Mouse (Mus musculus): ENCODE measurements around the gene Madd.

Madd gene

DNA sequence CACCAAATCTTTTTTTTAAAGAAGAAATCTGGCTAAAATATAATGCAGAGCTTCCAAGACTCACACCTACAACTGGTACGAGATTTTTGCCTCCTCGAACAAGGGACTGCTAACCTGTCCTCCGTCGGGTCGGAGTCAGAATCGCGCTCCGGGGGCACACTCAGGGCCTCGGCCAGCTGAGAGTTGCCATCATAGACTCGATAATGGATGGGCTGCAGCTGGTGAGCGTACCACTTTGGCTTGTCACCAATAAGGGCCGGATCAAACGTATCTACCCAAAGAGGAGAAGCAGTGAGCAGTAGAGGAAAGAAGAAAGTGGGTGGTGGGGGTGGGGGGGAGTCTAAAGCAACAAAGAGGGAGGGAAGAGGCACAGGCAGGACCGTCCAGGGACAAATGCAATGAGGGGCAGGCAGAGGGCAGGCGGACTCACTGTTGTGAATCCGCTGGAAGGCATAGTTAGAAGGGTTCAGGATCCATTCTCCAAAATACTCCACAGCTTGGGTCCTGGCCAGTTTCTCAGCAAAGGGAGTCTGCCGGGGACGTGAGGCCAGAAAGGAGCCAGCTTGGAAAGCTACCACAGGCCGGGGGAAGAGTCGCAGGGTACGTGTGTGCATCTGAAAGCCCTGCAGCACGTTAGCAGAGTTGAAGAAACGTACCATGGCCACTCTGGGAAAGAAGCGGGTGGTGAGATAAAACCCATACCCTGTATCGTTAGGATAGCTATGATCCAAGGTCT, 13.9 kb downstream of the Madd start:
- no peak for DNase-seq

DNA sequence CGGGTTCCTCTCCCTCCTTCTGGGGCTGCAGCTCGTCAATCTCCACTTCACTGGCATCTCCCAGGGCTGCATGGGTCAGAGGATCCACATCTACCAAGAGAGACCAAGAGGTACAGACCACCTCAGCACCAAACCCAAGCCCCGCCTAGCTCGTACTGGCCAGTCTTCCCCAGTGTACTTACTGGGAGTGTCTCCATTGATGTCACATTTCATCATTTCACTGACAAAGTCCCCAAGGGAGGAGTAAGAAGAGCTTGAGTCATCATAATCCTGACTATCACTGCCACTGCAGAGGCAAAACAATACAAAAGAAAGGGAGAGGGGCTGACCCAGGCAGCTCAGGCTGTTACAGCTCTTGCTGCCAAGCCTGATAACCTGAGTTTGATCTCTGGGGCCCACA, 16.0 kb downstream of the Madd start:
- no peak for DNase-seq

DNA sequence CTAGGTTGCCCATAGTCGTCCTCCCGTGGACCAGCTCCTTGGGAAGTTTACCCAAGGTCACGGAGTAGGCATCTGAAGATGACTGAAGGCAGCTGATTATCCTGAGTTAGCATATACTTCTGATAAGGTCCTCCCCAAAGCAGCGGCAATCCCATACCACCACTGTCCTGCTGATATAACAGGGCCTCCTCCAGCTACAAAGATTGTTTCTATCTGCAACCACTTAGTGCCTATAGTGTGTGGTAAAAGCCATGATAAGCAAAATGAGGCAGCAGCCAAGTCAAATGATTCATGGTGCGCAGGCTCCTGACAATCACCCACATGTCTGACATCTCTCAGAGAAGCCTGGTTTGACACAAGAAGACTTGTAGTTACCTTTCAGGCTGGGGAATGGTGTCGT, 18.6 kb downstream of the Madd start:
- DNase-seq = no peak

DNA sequence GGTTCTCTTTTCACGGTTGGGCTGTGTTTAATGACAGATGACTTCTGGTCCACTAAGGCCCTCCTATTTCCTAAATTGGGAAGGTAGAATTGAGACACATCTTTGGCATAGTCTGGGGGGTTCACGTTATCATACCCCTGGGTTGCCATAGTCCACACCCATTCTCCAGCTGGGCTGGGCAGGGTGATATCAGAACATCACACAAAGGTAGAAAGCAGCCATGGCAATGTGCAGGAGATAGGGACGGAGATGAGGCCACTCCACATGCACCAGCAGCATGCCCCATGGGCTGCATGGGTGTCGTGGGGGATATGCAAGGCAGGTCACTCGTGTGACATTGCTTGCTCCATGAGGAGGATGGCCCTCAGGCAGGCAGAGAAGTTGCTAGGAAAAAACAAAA, 20.1 kb downstream of the Madd start:
- DNase-seq = no peak

DNA sequence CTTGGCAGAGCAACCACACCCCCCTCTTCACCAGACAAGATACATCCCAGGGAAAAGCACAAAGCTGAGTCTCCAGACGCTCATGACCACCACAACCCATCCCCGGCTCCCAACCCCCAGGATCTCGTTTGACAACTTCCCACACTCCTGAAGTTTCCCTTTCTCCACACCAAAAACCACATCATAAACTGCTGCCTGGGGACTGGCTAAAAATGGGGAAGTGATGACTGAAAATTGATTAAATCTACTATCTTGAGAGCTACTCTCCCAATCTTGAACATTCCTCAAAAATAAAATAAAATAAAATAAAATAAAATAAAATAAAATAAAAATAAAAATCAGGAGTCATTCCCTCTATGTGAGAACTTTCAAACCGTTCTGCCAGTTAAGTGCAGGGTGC, 20.7 kb downstream of the Madd start:
- no peak for DNase-seq

DNA sequence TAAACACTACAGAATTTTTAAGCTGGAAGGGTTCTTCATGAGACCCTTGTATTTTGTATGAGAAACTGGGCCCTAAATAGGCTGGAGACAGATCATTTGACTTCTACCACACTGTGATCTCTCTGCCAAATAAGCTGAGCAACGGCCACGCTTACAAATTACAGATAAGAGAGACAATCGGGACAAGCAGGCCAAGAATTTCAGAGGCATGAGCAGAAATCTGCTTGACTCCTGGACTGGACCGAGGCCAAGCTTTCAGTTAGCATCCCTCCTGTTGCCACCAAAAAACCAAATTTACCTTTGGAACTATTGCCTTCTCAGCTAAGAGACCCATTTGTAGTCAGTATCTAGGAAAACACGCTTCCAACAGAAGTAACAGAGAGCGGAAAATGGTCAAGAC, 23.0 kb downstream of the Madd start:
- no peak for DNase-seq

DNA sequence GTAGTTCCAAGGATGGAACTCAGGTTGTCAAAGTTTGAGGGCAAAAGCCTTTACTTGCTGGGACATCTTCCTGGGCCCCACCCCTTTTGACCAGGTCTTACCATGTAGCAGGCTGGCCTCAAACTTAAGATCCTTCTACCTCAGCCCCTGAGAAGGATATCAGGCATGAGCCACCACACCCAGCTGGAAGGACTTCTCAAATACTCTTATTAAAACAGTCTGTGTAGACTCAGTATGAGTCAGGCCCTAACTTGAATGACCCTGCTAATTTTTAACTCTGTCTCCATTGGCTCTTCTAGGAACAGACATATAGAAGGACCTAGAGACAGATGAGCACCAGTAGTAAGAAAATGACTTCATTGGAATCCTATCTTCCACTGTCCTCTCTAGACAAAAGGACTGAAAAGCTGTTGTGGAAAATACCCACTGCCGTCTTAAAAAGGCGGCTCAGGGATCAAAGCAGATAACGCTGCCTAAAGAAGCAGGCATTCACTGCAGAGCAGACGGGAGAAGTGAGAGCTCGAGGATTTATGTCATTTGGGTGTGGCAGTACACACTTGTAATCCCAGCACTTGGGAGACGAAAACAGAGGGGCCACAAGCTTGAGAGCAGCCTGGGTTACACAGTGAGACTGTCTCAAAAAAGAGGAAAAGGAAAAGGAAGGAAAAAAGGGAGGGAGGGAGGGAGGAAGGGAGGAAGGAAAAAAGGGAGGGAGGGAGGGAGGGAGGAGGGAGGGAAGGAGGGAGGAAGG, 26.5 kb downstream of the Madd start:
- no peak for DNase-seq

DNA sequence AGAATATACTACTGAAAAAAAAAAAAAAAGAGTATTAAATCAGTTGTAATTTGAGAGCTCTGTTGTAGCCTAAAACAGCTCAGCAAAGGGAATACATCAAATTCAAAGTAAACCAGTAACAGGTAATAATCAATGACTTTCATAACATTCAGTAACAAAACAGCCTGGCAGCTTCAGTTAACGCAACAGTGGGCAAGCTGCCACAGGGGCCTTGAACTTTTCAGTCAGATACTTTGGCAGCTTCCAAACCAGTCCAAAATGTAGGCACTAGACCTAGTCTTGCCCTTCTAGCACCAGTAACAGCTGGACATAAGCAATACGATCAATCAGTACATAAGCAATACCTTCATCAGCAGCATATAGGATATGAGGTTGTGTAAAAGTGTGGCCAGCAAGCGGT, 29.5 kb downstream of the Madd start:
- no peak for DNase-seq

DNA sequence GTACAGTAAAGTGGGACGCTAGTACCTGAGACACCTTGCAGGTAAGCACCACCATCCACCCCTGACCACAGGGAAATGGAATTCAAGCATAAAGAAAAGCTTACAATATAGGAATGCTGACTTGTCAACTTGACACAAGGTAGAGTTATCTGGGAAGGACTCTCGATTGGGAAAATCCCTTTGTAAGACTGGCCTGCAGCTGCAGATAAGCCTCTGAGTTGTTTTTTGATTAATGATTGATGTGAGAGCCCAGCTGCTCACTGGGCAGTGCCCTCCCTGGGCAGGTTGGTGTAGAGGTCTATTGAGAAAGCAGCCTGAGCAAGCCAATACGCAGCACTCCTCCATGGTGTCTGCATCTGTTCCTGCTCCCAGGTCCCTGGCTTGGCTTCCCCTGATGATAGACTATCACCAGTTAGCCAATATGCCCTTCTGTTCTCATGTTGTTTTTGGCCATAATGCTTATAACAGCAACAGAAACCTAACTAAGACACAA, 30.7 kb downstream of the Madd start:
- DNase-seq = no peak

DNA sequence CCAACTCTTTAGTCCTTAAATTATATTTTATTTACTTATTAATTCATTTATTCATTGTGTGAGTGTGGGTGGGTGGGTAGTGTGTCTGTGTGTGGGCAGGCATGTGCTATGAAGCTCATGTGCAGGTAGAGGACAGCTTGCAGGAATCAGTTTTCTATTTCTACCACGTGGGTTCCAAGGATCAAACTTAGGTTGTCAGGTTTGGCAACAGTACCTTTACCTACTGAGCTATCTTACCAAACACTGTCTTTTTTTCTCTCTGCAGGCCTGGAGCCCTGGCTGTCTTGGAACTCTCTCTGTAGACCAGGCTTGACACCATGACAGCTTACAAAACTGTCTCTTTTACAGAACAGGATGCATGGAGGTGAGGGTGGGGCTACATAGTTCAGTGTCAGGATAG, 32.3 kb downstream of the Madd start:
- no peak for DNase-seq

DNA sequence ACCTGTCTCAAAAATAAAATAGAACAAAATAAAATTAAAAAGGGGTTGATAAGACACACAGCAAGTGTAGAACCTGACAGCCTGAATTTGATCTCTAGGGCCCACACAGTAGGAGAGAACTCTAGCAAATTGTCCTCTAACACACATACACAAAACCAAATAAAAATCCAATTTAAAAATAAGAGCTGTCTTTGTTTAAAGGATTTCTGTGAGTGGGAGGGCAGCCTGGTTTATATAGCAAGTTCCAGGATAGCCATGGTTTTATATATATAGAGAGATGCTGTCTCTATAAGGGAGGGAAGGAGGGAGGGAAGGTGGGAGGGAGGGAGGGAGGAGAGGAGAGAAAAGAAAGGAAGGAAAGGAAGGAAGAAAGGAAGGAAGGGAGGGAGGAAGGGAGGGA, 35.5 kb downstream of the Madd start:
- DNase-seq = no peak

DNA sequence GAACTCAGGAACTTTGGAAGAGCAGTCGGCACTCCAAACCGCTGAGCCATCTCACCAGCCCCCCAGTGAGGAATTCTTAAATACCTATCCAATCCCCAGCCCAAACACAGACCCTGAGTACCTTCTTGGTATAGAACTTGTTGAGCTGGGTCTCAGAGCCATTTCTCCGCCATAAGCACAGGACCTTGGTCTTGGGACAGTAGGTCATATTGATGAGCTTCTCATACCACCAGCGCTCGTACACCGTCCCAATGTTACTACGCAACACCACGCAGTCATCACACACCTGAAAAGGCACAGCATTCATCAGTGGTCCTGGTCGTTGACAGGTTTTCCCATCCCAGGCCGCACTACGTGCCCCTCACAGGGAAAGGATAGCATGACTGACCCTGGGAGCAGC, 40.2 kb downstream of the Madd start:
- DNase-seq = no peak

DNA sequence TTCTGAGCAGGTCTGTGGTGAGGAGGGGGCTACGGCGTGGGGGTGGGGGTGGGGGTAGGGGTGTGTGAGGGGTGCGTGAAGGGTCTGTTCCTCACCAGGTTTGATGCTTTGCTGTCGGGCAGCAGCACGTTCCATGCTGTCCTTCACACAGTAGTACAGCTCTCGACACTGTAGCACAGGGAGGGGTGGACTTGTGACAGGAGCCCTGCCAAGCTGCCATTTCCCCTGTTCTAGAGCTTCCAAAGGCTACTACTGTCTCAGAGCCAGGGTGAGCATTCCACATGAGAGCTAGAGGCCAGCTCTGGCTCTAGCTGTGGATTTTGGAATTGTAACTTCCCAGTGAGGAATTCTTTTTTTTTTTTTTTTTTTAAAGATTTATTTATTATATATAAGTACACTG, 40.7 kb downstream of the Madd start:
- no peak for DNase-seq

DNA sequence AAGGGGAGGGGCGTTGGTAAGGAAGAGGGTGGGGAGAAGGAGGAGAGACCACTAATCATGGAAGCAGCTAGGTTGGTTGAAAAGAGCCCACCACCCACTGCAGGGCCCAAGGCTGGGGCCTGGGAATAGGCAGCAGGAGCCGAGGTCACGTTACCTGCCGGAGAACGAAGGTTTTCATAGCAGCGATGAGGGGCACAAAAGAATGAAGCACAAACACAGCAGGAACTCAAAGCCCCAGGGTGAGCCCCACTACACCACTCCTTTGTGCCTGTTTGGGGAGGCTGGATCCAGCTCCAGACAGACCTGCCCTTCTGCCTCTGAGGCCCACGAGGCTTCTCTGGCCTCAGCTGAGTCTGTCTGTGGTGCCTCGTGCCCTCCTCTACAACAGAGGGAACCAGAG, 43.9 kb downstream of the Madd start:
- no peak for DNase-seq

DNA sequence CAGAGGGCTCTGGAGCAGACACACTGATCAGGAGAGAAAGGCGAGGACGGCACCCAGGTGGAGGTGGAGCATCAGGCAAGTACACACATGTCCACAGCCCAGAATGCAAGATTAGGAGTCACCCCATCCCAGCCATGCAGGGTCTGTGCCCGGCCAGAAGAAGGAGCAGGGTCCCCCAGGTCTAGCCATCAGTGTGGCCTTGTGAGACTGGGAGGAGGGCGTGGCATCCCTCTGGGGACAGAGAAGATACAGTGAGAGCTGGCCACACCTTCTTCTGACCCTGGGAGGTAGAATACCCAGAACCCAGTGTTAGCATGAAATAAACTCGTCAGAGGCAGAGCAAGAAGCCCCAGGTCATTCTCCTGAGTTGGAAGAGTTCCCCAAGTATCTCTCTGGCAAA, 44.3 kb downstream of the Madd start:
- no peak for DNase-seq

DNA sequence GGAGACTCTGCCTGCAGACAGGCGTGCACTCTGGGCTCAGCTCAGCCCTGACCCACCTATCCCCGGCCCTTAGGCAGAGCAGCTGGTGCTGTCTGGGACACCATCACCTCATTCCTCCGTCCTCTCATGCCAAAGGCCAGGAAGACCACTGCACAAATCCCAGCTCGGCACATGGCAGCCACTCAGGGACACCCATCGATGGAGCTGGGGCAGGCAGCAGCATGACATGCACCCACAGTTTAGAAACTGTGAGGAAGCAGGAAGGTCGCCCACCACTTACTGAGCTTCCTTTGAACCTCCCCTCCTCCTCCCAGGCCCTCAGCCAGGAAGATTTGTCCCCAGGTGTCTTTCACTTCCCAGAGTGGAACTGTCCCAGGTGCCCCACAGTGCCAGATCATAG, 46.2 kb downstream of the Madd start:
- no peak for DNase-seq

DNA sequence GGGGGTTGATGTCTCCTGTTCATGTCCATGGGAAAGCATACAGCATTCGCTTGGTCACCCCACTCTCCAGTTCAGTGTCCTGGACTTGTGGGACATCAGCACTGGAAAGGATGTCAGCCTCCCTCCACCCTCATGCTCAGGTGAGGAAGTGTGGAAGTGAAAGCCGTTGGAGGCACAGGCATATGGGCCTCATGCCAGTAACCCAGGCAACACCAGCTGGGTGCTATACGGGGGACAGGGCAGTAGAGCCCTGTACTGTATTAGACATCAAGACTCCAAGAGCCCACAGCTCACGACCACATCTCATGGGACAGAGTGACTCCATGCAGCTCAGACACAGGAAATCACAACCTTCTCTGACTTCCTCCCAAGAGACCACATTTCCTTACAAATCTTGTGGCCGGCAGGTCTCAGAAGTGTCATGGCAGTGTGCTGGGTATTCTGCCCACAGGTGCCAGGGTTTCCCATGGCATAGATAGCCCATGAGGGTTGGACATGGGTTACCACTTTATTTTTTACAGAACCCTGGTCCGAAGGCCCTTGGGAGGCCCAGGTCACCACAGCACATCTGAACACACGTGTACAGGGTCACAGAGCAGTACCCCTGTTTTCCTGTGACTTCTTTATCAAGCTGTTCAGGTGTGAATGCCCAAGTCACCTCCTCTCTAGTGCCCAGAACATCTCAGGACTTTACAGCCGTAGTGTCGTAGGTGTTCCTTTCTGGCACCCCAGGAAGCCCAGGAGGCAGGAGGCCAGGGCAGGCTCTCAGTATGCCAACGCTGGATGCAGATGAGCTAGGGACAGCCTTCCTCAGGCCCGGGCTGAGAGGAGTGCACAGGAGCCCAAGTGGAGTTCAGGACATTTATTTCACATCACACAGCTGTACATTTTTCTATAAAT, 46.9 kb downstream of the Madd start:
- no peak for DNase-seq

DNA sequence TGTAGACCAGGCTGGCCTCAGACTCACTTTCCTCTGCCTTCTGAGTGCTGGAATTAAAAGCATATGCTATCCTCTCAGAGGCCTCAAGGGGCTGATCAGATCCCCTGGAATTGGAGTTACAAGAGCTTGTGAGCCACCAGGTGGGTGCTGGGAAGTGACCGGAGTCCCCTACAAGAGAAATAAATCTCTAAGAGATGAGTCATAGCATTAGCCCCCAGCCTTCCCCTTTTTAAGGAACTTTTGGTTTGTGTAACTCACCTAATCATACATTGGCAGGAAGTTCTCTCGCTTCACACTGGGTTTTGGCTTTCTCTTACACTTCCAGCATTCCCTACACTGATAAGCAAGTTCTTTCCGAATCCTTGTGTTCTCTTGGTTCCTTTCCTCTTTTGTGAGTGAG, 51.6 kb downstream of the Madd start:
- DNase-seq = no peak

DNA sequence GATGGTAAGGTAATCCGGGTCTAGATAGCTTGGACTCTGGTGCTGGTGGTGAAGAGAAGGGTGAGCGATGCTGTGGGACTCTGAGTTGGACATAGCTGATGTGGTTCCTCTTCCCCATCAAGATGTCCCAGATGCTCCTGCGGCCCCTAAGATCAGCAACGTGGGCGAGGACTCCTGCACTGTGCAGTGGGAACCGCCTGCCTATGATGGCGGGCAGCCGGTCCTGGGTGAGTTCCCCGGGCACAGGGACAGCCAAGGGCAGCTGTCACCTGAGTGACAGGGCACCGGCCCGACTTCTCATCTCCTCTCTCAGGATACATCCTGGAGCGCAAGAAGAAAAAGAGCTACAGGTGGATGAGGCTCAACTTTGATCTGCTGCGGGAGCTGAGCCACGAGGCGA, 52.4 kb downstream of the Madd start:
- no peak for DNase-seq

DNA sequence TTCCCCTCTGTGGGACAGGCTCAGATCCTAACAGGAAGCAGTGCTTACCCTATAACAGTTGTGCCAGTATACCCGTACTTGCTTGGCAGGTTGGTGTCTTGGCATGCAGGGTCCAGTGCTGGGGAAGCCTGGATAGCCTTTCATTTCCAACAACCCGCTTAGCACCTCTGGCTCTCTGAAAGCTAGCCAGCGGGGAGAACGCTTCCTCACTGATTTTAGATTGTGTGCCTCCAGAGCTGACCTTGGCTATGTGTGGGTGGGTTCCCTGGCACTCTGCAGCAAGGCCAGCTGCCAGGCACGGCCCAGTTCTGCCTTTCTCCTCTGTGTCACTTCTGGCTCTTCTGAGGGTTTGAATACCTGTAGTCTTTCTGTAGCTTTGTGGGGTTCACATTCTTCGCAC, 53.5 kb downstream of the Madd start:
- DNase-seq = no peak

DNA sequence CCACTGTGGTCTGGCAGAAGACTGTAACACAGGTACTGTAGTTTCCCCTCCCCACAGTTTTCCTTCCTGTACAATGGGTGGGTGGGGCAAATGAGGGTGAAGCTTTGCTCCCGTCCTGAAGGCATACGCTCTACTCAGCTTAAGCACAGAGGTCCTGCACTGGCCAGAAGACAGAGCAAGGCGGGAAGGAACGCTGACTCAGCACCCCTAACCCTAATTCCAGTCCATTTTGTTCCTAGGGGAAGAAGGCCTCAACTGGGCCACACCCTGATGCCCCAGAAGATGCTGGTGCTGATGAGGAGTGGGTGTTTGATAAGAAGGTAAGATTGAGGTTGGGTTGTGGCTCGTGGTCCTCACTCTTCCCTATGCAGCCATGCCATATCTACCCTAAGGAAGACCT, 54.9 kb downstream of the Madd start:
- DNase-seq = no peak

DNA sequence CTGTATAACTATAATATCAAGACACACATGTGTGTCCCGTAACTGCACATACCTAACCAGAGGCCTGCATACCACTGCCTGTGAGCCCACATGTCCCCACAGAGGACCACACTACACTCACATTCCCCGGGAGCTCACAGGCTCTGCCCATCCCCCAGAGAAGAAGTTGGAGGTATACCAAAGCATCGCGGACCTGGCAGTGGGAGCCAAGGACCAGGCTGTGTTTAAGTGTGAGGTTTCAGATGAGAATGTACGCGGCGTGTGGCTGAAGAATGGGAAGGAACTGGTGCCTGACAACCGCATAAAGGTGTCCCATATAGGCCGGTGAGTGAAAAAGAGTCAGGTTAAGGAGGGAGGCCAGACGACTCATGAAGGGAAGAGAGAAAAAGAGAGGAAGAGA, 58.5 kb downstream of the Madd start:
- DNase-seq = no peak

DNA sequence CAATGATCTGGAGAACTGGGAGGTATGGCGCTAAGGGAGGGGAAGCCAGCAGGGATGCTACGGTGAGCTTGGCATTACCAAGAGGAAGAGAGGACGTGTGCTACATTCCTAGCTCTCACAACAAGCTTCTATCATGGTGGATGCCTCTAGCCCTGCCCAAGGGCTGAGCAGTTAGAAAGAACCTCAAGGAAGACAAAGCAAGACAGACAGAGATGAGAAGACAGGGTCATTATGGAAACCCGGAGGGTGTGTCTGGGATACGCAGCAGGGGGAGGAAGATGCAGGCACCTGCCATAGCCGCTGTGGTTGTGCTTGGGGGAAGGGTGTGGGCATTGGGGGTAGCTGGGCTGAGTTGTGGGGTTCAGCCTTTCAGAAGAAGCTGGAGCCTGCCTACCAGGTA, 60.1 kb downstream of the Madd start:
- no peak for DNase-seq

DNA sequence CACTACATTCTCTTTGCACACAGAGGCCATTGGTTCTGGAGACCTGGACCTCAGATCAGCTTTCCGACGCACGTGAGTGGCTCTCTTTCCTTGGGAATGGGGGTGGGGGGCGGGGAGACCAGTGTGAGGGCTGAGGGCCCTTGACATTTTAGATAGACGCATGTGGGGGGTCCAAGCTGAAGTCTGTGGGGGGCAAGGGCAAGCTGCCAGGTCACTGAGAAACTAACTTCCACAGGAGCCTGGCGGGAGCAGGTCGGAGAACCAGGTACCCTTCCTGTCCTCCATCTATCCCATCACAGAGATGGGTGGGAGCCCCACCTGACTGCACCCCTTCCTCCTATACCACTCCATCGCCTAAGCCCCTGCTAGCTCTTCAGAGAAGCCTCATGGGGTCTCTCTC, 62.1 kb downstream of the Madd start:
- no peak for DNase-seq
